8 mouse cellular contexts compared by ENCODE assay signal in genomic region chr2:127655419-127655818, GRCm38 (mm10). TPM values are rescaled to one million over a fixed set of nuclear protein-coding genes. Genes with fewer than 3 reads are reported as not detected.
DNase-seq lines count a peak whose midpoint lies in the region; ATAC-seq lines count a peak whose summit lies in the region.

No protein-coding gene starts in this region.

- no peaks in the 10 kb centered on the region for H3K36me3 ChIP-seq in heart, embryonic 11.5 days (ENCODE audit: control insufficient read depth, insufficient read depth, low read length)
- no peaks in the 10 kb centered on the region for H3K36me3 ChIP-seq in embryonic facial prominence, embryonic 12.5 days
- H3K36me3 ChIP-seq in kidney, embryonic 14.5 days (ENCODE audit: control insufficient read depth, insufficient read depth, low read length): no peaks in the 10 kb centered on the region
- no peaks in the 10 kb centered on the region for H3K36me3 ChIP-seq in neural tube, embryonic 12.5 days

- intact Hi-C loops in heart, postnatal 10 days (cut with DNase I): no loop called here

- no peak overlapping the region for H3K27ac ChIP-seq in heart, embryonic 11.5 days (ENCODE audit: low read depth, low read length)
- H3K27ac ChIP-seq in embryonic facial prominence, embryonic 12.5 days: no peak overlapping the region
- peak overlapping the region; percentile 42; the same call in 1 of the 2 replicates for H3K27ac ChIP-seq in kidney, embryonic 14.5 days (ENCODE audit: low read depth, low read length)
- H3K27ac ChIP-seq in neural tube, embryonic 12.5 days: no peak overlapping the region

- H3K4me1 ChIP-seq in heart, embryonic 11.5 days (ENCODE audit: control insufficient read depth, insufficient read depth, low read length): 0 out of 2 replicates have a peak, but pooled peaks cover 4% of the 10 kb centered on the region
- H3K4me1 ChIP-seq in embryonic facial prominence, embryonic 12.5 days: peaks cover 8% of the 10 kb centered on the region; the same call in 1 of the 2 replicates
- H3K4me1 ChIP-seq in kidney, embryonic 14.5 days (ENCODE audit: control insufficient read depth, insufficient read depth, low read length): 0 out of 2 replicates have a peak, but pooled peaks cover 3% of the 10 kb centered on the region
- H3K4me1 ChIP-seq in neural tube, embryonic 12.5 days: peaks cover 9% of the 10 kb centered on the region

- peak overlapping the region; percentile 56 for H3K4me3 ChIP-seq in heart, embryonic 11.5 days (ENCODE audit: low read depth, low read length)
- no peak overlapping the region for H3K4me3 ChIP-seq in embryonic facial prominence, embryonic 12.5 days
- peak overlapping the region; percentile 49 for H3K4me3 ChIP-seq in kidney, embryonic 14.5 days (ENCODE audit: low read length)
- H3K4me3 ChIP-seq in neural tube, embryonic 12.5 days: no peak overlapping the region

- no peak for DNase-seq in heart, postnatal 10 days
- DNase-seq in cerebellum, adult 18-20 months: no peak
- no peak for DNase-seq in ovary, postnatal 36 days (ENCODE audit: low spot score)

- H3K9me3 ChIP-seq in heart, embryonic 11.5 days (replicated peaks; ENCODE audit: control insufficient read depth, low read length): no peaks in the 10 kb centered on the region
- no peaks in the 10 kb centered on the region for H3K9me3 ChIP-seq in embryonic facial prominence, embryonic 12.5 days
- H3K9me3 ChIP-seq in kidney, embryonic 14.5 days (ENCODE audit: control insufficient read depth, low read length): no peaks in the 10 kb centered on the region
- no peaks in the 10 kb centered on the region for H3K9me3 ChIP-seq in neural tube, embryonic 12.5 days

- 9% methylated on average over 9 of the region's 9 CpGs for WGBS in heart, embryonic 11.5 days (ENCODE audit: insufficient replicate concordance)
- WGBS in embryonic facial prominence, embryonic 12.5 days: 4% methylated on average over 9 of the region's 9 CpGs
- WGBS in kidney, embryonic 14.5 days: 3% methylated on average over 9 of the region's 9 CpGs
- WGBS in neural tube, embryonic 12.5 days: 3% methylated on average over 9 of the region's 9 CpGs

- H3K4me2 ChIP-seq in heart, embryonic 11.5 days: peak overlapping the region; percentile 94
- peak overlapping the region; percentile 69; the same call in 1 of the 2 replicates for H3K4me2 ChIP-seq in embryonic facial prominence, embryonic 12.5 days (replicated peaks)
- peak overlapping the region; percentile 70 for H3K4me2 ChIP-seq in kidney, embryonic 14.5 days (replicated peaks; ENCODE audit: low read depth, low read length)
- peak overlapping the region; percentile 77; the same call in 1 of the 2 replicates for H3K4me2 ChIP-seq in neural tube, embryonic 12.5 days (replicated peaks)

- H3K27me3 ChIP-seq in heart, embryonic 11.5 days (ENCODE audit: control insufficient read depth, insufficient read depth, low read length): peaks cover 56% of the 10 kb centered on the region
- H3K27me3 ChIP-seq in embryonic facial prominence, embryonic 12.5 days: peaks cover 71% of the 10 kb centered on the region
- H3K27me3 ChIP-seq in kidney, embryonic 14.5 days (ENCODE audit: control insufficient read depth, insufficient read depth, low read length): peaks cover 34% of the 10 kb centered on the region
- peaks cover 46% of the 10 kb centered on the region for H3K27me3 ChIP-seq in neural tube, embryonic 12.5 days (replicated peaks)

- no peak overlapping the region for H3K9ac ChIP-seq in heart, embryonic 11.5 days (ENCODE audit: low read depth, low read length)
- H3K9ac ChIP-seq in embryonic facial prominence, embryonic 12.5 days: no peak overlapping the region
- H3K9ac ChIP-seq in kidney, embryonic 14.5 days (ENCODE audit: low read depth, low read length): peak overlapping the region; percentile 53; the same call in 1 of the 2 replicates
- H3K9ac ChIP-seq in neural tube, embryonic 12.5 days: no peak overlapping the region

- ATAC-seq in heart, embryonic 11.5 days (replicated peaks; ENCODE audit: insufficient number of reproducible peaks, low FRiP score, low TSS enrichment): no peak
- no peak for ATAC-seq in embryonic facial prominence, embryonic 12.5 days (ENCODE audit: insufficient number of reproducible peaks, insufficient read depth, low FRiP score, low TSS enrichment)
- ATAC-seq in kidney, embryonic 14.5 days (ENCODE audit: low FRiP score, low TSS enrichment): no peak
- no peak for ATAC-seq in neural tube, embryonic 12.5 days (ENCODE audit: low FRiP score, low read depth)
- ATAC-seq in megakaryocyte-erythroid progenitor cell, adult 5-6 weeks (replicated peaks; ENCODE audit: low FRiP score, low TSS enrichment, poor library complexity, severe bottlenecking): no peak

RNA-seq across cellular contexts. Expression of gene Mal, which starts 1.1 kb away (rescaled TPM):
- polyA plus RNA-seq in heart, embryonic 11.5 days (2014; fragmentation: Nextera tagmentation; extraction: Ambion mirVana): 1.2 and 1.8 TPM in 2 replicates
- total RNA-seq in heart, postnatal 10 days (2021): 1 to 10 TPM; 1.4 to 2.1 TPM
- 0.43 and 0.62 TPM in 2 replicates for polyA plus RNA-seq in embryonic facial prominence, embryonic 12.5 days (2016; fragmentation: Nextera tagmentation; extraction: Ambion mirVana)
- 21.4 and 33.2 TPM in 2 replicates for polyA plus RNA-seq in kidney, embryonic 14.5 days (2014; fragmentation: Nextera tagmentation; extraction: Ambion mirVana)
- polyA plus RNA-seq in neural tube, embryonic 12.5 days (2016; fragmentation: Nextera tagmentation; extraction: Ambion mirVana): 0.96 and 1.1 TPM in 2 replicates
- total RNA-seq in megakaryocyte-erythroid progenitor cell, adult 5-6 weeks (2014; fragmentation: Nextera tagmentation): not detected in 2 replicates
- not detected in 2 replicates for total RNA-seq in megakaryocyte-erythroid progenitor cell, adult 5-6 weeks (2017)

Comparison
In these comparisons a context has a peak if more than half of its experiments do, and no peak if none do; other contexts are left out.
1. H3K4me3 ChIP-seq: peak in heart, embryonic 11.5 days (single experiment) and kidney, embryonic 14.5 days (single experiment); none in embryonic facial prominence, embryonic 12.5 days (single experiment) and neural tube, embryonic 12.5 days (single experiment).
2. Peak in every context shown above with its lines, with median percentiles within 50 percentile points of each other: H3K4me2 ChIP-seq.